Mouse (Mus musculus) 3134 (cell line): ENCODE measurements around the gene Btf3l4.

Experiments
- DNase-seq: peaks from one replicate; pipeline ENCODE4 v3.0.0-alpha.2; 2011; ENCODE audit warnings: low spot score; ENCODE audit not compliant: insufficient read length; ENCODE audit errors: extremely low read depth

The Btf3l4 gene

DNA sequence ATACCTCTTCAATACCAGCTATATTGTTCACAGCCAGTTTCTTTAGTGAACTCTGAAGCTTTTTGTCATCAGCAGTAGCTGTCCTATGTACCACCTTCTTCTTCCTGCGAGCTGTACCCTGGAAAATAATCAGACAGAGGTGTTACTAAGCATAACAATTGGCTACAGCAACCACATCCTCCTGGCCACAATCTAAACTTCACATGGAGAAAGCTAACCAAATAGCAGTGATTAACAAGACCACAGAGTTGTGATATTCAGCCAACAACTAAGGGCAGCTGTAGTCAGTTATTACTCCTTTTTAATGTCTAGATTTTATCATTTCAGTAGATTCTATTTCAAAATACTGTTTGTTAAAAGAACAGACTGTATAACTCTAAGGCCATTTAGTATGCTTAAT is 7.3 kb downstream of the Btf3l4 start:
- no peak for DNase-seq

GRCm38 (mm10) chr4:108825677-108826076 is 7.7 kb downstream of the Btf3l4 start:
- no peak for DNase-seq

DNA sequence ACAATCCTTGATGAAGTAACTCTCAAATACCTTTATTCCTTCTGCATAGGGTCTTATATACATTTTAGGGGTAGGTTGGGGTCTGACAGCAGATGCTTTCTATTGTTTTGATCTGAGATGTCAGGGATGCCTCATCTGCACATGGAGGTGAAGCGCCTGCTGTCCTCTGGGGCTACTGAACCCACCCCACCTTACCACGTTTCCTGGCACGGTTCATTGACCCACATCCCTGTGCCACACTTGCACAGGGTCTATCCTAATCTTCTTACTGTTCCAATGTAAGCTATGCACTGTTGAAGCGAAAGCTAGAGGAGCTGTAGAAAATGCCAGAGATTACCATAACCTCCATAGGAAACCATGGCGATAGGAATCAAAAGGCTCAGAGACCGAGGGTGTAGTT is 21.9 kb downstream of the Btf3l4 start:
- no peak for DNase-seq

DNA sequence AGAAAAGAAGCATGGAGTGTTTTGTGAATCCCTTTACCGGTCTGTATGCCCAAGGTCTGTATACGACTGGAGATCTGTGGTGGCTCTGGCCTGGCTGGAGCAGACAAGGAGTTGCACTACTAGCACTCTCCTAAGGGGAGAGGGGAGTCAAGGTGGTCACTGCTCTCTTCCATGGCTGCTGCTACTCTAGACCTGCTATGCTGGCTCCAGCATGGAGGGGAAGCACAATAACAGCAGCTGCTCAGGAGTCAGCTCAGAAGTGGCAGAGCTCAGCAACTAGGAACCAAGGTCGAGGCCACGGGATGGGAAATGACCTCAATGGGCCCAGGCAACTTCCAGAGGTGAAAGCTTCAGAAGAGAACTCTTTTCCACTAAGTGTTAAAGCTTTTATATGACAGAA is 22.3 kb downstream of the Btf3l4 start:
- no peak for DNase-seq

DNA sequence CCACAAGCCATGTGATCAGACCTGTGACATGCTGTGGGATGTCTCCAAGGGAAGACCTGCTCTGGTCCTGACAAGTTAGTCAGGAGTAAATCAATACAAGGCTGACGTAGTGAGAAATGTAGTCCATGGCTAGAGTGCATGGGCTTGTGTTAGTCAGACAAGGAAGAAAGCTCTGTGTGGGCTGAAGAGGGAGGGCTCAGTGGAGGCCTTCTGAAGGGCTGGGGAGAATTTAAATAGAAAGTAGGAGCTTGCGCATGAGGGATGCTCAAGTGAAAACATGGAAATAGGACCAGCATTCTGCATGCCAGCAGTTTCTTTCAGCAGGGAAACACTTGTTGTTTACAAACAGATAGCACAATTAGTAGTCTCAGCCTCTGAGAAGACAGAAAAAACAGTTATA is 29.9 kb downstream of the Btf3l4 start:
- no peak for DNase-seq

DNA sequence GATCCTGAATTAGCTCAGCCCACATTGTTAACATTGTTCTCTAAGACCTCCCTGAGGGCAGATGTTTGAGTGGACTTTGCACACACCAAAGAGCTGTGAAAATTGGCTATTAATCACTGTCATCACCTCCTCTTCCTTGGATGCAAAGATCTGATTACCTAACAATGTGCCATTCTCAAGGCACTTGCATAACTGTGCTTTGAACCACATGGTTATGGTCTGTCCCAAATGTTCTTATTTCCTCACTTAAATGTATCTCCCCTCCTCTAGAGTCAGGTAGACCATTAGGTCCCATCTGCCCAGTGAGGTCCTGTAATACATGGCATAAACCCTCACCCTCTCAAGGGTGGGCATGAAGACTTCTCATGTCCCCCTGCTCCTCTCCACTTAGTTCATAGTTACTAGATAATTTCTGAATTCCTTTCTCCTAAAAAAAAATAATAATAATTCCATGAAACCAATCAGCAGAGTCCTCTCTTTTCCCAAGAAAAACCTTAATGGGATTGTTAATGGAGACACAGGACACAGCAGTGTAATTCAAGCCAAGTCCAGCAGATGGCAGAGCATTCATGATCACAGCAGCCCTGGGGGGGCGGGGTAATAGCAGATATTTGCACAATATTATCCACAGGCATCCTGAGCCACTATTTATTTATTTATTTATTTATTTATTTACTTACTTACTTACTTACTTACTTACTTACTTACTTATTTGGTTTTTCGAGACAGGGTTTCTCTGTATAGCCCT is 35.2 kb downstream of the Btf3l4 start:
- no peak for DNase-seq

DNA sequence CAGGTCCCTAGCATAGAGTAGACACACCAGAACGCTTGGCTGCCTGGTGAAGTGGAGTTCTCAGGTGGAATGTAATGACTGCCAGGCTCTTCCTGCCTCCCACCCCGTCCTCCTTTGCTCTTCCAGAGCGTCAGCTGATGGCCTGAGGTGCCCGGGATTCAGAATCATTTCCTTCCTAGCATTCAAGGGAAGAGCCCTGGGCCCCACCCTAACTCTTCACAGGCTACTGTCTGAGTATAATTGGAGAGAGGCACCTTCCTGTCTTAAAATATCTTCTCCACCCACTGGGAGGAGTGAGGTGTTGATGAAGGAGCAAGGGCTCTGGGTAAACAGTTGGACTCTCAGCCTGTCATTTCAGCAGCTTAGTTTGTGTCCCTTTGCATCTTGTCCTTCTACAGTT is 36.7 kb downstream of the Btf3l4 start:
- DNase-seq, result no peak

- no peak for DNase-seq
These were observed 39.5 kb downstream of the Btf3l4 start for GRCm38 (mm10) chr4:108793941-108794340.

DNA sequence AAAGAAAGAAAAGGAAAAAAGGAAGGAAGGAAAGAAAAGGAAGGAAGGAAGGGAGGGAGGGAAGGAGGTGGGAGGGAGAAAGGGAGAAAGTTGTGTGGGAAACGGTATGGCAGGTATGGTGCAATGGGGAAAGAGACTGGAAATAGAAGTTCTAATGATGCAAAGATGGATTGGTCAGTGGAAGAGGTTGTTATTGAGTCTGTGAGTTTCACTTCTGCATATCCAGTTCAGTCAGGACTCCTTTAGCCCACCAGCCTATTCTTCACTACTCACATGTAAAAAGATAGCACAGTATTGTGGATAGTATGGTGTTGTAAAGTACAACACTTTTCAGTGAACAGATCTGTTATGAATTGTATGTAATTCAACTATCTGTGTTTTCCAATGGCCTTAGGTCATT is 42.9 kb downstream of the Btf3l4 start:
- no peak for DNase-seq

- DNase-seq, result peak; percentile 12
These were observed 44.0 kb downstream of the Btf3l4 start for GRCm38 (mm10) chr4:108789258-108789936.

DNA sequence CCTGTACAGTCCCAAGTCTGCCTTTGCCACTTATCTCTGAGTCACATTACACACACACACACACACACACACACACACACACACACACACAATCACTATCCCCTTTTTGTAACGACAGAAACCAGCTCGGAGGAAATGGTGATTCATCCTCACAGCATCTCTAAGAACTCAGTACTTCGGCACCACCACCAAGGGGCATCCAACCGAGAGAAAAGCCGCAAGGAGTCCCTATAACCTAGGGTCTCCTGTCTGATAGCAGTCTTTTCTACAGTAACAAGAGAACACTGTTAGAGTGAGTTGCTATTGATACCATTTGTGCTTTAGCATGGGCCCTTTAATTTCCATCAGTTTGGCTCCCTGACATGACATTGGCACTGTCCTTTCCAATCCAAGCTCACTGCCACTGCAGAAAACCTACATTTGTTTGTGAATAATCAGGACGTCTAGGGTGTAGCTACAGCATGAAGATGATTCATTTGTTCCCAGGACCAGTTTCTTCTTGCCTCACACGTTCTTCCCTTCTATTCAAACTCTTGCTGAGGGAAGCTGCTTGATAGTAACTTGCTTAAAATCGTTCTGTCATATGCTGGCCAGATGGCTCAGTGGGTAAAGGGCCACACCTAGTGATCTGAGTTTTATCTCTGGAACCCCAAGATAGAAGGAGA is 50.9 kb downstream of the Btf3l4 start:
- DNase-seq, result peak; percentile 56

- peak; percentile 16 for DNase-seq
These were observed 51.8 kb downstream of the Btf3l4 start for GRCm38 (mm10) chr4:108781596-108781995.

DNA sequence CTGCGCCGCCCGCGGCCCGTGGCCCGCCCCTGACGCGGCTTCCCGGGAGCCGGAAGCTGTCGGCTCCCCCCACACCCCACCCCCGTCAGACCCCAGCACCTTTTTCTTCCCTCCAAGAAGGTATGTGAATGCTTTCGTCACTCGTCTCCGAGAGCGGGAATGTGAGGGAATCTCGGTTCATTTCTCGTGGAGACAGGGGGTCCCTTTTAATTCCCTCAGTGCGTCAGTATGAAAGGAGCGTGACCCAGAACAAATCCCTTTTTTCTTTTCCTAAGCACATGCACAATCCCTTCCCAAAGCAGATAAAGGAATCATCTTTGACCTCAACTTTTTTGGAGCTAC is 52.6 kb downstream of the Btf3l4 start:
- DNase-seq, result no peak

DNA sequence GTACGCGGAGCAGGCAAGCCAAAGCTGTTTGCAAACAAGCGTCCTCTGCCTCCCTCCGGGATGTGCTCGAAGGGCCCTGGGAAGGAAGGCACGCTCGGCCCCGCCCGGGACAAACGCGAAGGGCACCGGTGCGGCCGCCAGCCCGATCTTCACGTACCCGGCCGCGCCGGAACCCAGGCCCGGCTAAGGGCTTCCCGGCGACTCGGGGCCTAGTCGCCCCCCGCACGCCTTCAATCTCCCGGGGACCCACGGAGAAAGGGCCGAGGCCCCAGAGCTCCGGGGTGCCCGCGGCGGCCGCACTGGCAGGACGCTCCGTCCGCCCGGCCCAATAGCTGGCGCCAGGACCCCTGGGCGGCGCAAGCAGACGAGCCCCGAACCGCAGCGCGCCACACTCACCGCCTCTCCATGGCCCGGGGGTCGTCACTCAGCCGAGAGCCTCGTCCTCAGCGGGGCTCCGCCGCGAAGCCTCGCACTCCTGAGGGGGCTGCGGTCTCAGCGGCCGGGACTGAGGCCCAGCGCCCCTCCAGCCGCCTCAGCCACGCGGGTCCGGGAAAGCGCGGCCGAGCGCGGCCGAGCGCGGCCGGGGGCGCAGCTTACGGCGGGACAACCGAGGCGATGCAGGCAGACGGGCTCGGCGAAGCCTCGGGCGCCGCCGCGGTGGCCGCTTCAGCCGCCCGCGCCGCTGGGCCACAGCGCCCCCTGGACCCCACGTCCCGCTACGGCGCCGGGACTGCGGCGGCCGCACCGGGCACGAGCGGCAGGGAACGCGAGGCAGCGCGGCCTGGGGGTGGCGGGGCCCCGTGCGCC is 53.2 kb downstream of the Btf3l4 start, which contains the start of gene Zfyve9:
Gene Zfyve9 (minus strand): TSS at position 742 of the 807 bp plus-strand sequence.
- DNase-seq, result peak; percentile 76

DNA sequence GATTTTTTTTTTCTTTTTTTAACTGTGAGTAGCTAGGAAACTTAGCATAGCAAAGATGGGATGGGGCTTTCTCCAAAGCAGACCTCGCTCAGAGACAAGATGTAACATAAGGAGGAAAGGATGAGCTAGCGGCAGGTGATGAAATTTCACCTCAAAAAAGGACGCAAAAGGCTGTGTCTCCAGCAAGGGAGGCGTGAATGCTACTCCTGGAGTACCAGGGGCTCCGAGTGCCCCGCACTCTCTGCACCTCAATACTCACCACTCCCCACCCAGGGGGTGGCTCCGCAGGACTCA is 53.7 kb downstream of the Btf3l4 start:
- peak; percentile 82 for DNase-seq

DNA sequence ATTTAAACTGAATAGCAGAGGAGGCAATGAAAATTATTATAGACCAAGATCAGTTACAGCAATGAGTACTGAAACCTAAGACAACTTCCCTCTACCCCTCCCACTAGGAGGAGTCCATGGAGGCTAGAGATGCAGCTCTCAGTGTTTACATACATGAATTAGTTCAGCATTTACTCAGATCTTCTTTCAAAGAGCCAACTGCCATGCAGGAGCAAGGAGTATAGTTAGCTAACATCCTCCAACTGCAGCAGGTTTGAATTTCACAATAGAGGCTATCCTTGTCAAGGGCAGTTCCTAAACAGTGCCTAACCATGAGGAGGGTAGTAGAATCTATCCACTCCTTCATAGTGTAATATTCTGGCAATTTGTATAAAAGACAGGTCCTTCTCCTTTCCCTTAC is 64.9 kb downstream of the Btf3l4 start:
- no peak for DNase-seq
